Mouse (Mus musculus) kidney, postnatal 36 days (tissue): ENCODE results near the gene H2-Ob.

Experiments
- DNase-seq, 2 experiments: peaks; one replicate each; pipeline ENCODE4 v3.0.0; 2021 to 2022; ENCODE audit warnings: mixed read lengths in 2 of 2

The H2-Ob gene

GRCm38 (mm10) chr17:34238706-34239105, at the start of gene H2-Ob:
TSS of gene H2-Ob (plus strand) at chr17:34238903.
- DNase-seq, result peak; percentile 63 to 64

- DNase-seq, result no peak
These were observed 49.7 kb upstream of the H2-Ob start for GRCm38 (mm10) chr17:34188986-34189385.

- DNase-seq, result no peak
These were observed 45.9 kb upstream of the H2-Ob start for GRCm38 (mm10) chr17:34192852-34193251.

- DNase-seq, result no peak
These were observed 45.2 kb upstream of the H2-Ob start for GRCm38 (mm10) chr17:34193468-34193867.

- DNase-seq, result no peak
These were observed 44.0 kb upstream of the H2-Ob start for GRCm38 (mm10) chr17:34194723-34195122.

GRCm38 (mm10) chr17:34196491-34196890, 42.2 kb upstream of the H2-Ob start:
- no peak for DNase-seq

- DNase-seq, result peak; percentile 95 to 96
These were observed 41.5 kb upstream of the H2-Ob start, which contains the start of gene Psmb8 for GRCm38 (mm10) chr17:34196941-34197894. TSS of gene Psmb8 (plus strand) at chr17:34197721.

GRCm38 (mm10) chr17:34197904-34198520, 40.7 kb upstream of the H2-Ob start:
- peak; percentile 69 to 80 for DNase-seq

GRCm38 (mm10) chr17:34198521-34198912, 40.2 kb upstream of the H2-Ob start:
- no peak for DNase-seq

- no peak for DNase-seq
These were observed 39.6 kb upstream of the H2-Ob start for GRCm38 (mm10) chr17:34199050-34199619.

GRCm38 (mm10) chr17:34200047-34200446, 38.7 kb upstream of the H2-Ob start:
- no peak for DNase-seq

GRCm38 (mm10) chr17:34200772-34201505, 37.8 kb upstream of the H2-Ob start:
- no peak for DNase-seq

GRCm38 (mm10) chr17:34201506-34202055, 37.1 kb upstream of the H2-Ob start:
- no peak for DNase-seq

- DNase-seq, result no peak
These were observed 35.8 kb upstream of the H2-Ob start for GRCm38 (mm10) chr17:34202760-34203442.

GRCm38 (mm10) chr17:34203444-34203843, 35.3 kb upstream of the H2-Ob start, which contains the start of gene Tap2:
TSS of gene Tap2 (plus strand) at chr17:34203527.
- DNase-seq, result peak in 1 of 2 experiments; percentile 36

- DNase-seq, result peak; percentile 86 to 94
These were observed 34.2 kb upstream of the H2-Ob start for GRCm38 (mm10) chr17:34204303-34205010.

- peak in 1 of 2 experiments; percentile 41 for DNase-seq
These were observed 33.5 kb upstream of the H2-Ob start for GRCm38 (mm10) chr17:34205021-34205745.

- peak; percentile 44 to 52 for DNase-seq
These were observed 32.9 kb upstream of the H2-Ob start for GRCm38 (mm10) chr17:34205746-34206176.

GRCm38 (mm10) chr17:34206731-34207130, 32.0 kb upstream of the H2-Ob start:
- peak in 1 of 2 experiments; percentile 2 for DNase-seq

GRCm38 (mm10) chr17:34207456-34207855, 31.2 kb upstream of the H2-Ob start:
- peak in 1 of 2 experiments; percentile 11 for DNase-seq
